Mouse (Mus musculus): Measurements from ENCODE around the gene Crb2.
A peak's percentile ranks its signal among the peaks of the same experiment; 100 is the strongest.

DNA sequence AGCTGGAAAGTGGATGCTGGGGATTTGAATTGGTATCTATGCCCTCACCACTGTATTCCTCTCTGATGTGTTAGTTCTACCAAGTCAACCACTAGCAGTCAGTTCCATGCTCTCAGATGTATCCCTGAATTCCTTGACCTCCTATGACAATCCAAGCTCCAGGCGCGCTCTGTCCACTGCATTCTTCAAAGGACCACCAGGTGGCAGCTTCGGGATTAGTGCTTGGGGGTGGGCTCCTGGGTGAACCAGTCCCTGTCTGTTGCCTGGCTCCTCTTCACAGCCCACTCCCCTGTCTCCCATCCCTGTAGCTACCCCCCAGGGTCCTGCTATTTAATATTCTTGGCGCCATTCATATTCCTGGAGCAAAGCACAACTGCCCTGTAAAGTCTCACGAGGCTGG, 1.5 kb upstream of the Crb2 start:
- peak; percentile 44 for TF ChIP-seq CTCF (IDR thresholded peaks at IDR 0.05; ENCODE audit: low read depth, low read length)
- no peak for TF ChIP-seq POLR2A (IDR thresholded peaks at IDR 0.05; ENCODE audit: extremely low read depth, insufficient read depth, low read length)

All from liver, adult 2 months (tissue).